Mouse (Mus musculus): ENCODE data around the gene Gm19426. TPM values are rescaled to one million over a fixed set of nuclear protein-coding genes. Genes with fewer than 3 reads are reported as not detected.
A peak's percentile ranks its signal among the peaks of the same experiment; 100 is the strongest.

Gm19426 gene
- total RNA-seq, 2 experiments from 2014 or later, result not detected

DNA sequence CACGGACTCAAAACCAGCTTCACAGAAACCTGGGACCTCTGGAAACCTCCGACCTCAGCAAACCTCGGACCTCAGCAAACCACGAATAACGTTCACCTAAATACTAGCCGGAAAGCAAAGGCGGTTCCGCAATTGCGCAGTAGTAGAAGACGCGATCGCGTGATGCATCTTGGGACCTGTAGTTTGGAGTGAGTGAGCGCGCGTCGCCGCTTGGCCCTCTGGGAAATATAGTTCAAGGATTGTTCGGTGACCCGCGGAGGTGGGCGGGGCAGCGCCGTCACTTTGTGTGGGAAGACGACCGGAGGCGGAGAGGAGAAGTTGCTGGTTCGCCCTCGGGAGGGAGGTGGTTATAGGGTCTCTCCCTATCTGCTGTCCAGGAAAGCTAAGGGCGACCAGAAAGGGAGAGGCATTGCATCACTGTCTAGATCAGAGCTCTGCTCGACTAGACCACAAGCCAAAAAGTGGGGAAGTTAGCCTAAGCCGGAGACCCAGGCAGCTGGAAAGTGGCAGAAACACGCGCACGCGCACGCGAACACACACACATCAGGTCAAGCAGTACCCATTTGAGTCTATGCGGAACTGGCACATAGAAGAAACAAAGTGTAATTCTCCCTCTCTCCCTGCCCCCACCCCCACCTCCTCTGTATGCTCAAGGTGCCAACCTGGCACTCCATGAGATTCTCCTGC lies 16.1 kb downstream of the Gm19426 start, which contains the start of gene Clp1:
Gene Clp1, minus strand, starts transcription at position 179 of the 687 bp plus-strand sequence.
- peak; percentile 97 for ATAC-seq (replicated peaks; ENCODE audit: low FRiP score, poor library complexity, severe bottlenecking)

DNA sequence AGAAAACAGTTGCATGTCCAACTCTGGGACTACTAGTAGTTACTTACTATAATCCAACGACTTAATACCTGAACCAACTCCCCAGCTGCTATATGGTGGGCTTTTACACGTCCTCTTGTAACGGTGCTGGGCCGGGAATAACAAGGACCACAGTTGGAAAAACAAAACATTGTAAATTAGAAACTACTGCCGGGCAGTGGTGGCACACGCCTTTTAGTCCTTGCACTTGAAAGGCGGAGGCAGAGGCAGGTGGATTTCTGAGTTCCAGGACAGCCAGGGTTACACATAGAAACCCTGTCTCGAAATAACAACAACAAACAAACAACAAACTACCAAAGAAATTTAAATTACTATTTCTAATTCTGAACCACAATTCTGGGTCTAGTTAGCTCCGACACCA lies 16.7 kb downstream of the Gm19426 start:
- no peak for ATAC-seq (replicated peaks; ENCODE audit: low FRiP score, poor library complexity, severe bottlenecking)

GRCm38 (mm10) chr2:84725770-84726169 lies 17.7 kb downstream of the Gm19426 start:
- no peak for ATAC-seq (replicated peaks; ENCODE audit: low FRiP score, poor library complexity, severe bottlenecking)

GRCm38 (mm10) chr2:84723856-84724255 lies 19.6 kb downstream of the Gm19426 start:
- ATAC-seq (replicated peaks; ENCODE audit: low FRiP score, poor library complexity, severe bottlenecking), result no peak

DNA sequence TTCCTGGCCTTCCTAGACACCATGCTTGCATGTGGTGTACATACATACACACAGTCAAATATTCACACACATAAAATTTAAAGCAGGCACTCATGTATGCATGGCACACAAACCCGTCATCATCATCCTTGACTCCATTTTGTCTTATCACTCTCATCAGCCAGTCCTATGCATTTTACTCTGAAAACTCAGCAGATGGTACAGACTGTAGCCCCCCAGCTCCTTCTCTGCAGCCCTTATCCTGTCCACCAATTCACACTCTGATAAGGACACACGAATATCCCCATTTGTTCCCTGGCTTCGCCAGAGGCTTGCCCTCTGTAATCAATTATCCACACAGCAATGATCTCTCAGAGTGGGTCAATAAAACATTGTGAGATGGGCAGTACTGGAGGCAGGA lies 22.3 kb downstream of the Gm19426 start:
- ATAC-seq (replicated peaks; ENCODE audit: low FRiP score, poor library complexity, severe bottlenecking), result no peak

GRCm38 (mm10) chr2:84720718-84721117 lies 22.7 kb downstream of the Gm19426 start:
- no peak for ATAC-seq (replicated peaks; ENCODE audit: low FRiP score, poor library complexity, severe bottlenecking)

DNA sequence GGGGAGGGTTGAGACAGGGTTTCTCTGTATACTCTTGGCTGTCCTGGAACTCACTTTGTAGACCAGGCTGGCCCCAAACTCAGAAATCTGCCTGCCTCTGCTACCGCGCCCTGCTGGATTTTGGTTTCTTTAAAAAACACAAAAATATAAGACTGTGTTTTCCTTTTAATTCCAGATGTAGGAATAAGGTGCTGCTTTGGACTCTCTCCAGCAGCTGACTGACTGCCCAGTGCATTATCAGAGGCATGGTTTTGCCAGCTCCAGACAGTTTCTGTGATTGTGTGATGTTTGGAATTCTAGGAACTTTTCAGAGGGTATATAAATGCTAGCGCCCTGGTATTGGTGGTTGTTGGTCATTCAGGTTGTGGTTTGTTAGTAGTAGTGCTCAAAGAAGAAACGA lies 26.1 kb downstream of the Gm19426 start:
- ATAC-seq (replicated peaks; ENCODE audit: low FRiP score, poor library complexity, severe bottlenecking), result no peak

GRCm38 (mm10) chr2:84716423-84717355 lies 26.8 kb downstream of the Gm19426 start:
- ATAC-seq (replicated peaks; ENCODE audit: low FRiP score, poor library complexity, severe bottlenecking), result peak; percentile 48

GRCm38 (mm10) chr2:84715562-84716361 lies 27.7 kb downstream of the Gm19426 start:
- peak; percentile 88 for ATAC-seq (replicated peaks; ENCODE audit: low FRiP score, poor library complexity, severe bottlenecking)

DNA sequence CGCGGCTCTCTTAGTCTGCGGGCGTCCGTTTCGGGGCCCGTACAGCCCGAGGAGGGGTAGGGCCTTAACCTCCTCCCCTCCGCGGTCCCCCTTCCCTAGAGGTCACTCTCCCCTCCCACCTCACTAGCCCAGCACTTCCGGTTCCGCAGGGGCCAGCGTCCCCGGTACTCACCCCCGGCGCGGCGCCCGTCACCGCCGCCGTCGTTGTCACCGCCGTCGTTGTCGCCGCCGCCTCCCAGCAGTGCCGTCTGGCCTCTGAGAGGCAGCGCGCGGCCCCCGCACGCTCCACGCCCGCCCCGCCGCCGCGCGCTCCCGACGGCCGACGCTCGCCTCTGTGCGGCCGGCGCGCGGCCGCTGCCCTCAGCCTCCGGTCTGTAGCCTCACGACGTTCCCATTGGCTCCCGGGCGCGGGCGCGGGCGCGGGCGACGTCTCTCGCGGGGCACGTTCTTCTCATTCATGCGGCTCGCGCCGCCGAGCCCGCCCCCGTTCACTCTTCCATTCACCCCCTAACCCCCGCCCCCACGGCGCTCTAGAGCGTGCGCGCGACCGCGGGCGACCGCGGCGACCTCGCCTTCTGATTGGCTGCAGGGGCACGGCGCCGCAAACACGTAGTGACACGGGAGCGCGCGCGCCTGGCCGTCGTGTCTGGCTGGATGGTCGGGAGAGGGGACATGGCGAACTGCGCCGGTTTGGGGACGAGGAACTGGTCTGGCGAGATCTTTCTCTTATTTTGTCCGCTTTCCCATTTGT lies 28.5 kb downstream of the Gm19426 start, which contains the start of gene Zdhhc5:
Gene Zdhhc5, minus strand, starts transcription at position 370 of the 751 bp plus-strand sequence.
- ATAC-seq (replicated peaks; ENCODE audit: low FRiP score, poor library complexity, severe bottlenecking), result peak; percentile 84

DNA sequence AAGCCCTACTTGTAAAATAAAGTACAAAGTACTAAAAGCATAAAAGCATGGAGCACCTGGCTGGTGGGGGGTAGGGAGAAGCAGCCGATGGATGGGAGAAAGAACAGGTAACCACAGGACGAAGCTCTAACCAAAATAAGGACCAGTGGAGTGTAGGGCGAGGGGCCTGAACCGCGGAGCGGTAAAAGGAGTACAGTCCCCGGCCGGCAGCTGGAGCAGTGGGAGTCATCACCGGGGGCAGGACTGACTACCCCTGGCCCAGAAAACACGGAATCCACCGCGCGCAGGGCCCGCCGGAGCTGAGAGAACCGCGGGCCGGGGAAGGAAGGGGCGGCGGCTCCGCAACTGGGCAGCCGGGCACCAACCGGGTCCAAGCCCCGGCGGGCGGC lies 29.0 kb downstream of the Gm19426 start:
- 0 out of 2 replicates have a peak, but pooled peaks have one; percentile 8 for ATAC-seq (replicated peaks; ENCODE audit: low FRiP score, poor library complexity, severe bottlenecking)

GRCm38 (mm10) chr2:84711898-84712297 lies 31.6 kb downstream of the Gm19426 start:
- ATAC-seq (replicated peaks; ENCODE audit: low FRiP score, poor library complexity, severe bottlenecking), result no peak

GRCm38 (mm10) chr2:84707523-84707922 lies 35.9 kb downstream of the Gm19426 start:
- no peak for ATAC-seq (replicated peaks; ENCODE audit: low FRiP score, poor library complexity, severe bottlenecking)

GRCm38 (mm10) chr2:84705295-84705694 lies 38.2 kb downstream of the Gm19426 start:
- ATAC-seq (replicated peaks; ENCODE audit: low FRiP score, poor library complexity, severe bottlenecking), result peak; percentile 67

GRCm38 (mm10) chr2:84704329-84704728 lies 39.1 kb downstream of the Gm19426 start:
- no peak for ATAC-seq (replicated peaks; ENCODE audit: low FRiP score, poor library complexity, severe bottlenecking)

DNA sequence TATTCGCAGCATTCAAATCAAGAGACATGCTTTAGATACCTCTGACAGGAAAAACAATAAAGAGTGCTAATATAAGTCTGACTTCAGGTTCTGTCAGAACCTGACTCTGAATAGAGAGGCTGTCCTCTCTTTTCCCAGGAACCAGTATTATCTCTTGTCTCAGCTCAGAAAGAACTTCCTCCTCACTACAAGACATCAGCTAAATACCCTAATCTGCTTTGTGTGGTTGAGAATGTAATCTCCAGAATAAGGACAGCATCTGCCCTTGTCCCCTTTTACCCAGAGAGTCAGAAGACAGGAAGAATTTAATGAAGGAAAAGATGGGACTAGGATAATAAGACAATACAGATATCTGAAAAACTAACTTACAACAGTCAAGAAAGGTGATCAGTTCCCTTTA lies 40.0 kb downstream of the Gm19426 start:
- ATAC-seq (replicated peaks; ENCODE audit: low FRiP score, poor library complexity, severe bottlenecking), result no peak

GRCm38 (mm10) chr2:84695007-84695695 lies 48.3 kb downstream of the Gm19426 start:
- no peak for ATAC-seq (replicated peaks; ENCODE audit: low FRiP score, poor library complexity, severe bottlenecking)

Data from erythroid progenitor cell, adult 5-6 weeks (primary cell).